Comparison of ENCODE assay signal across 27 mouse cellular contexts in the genomic region with DNA sequence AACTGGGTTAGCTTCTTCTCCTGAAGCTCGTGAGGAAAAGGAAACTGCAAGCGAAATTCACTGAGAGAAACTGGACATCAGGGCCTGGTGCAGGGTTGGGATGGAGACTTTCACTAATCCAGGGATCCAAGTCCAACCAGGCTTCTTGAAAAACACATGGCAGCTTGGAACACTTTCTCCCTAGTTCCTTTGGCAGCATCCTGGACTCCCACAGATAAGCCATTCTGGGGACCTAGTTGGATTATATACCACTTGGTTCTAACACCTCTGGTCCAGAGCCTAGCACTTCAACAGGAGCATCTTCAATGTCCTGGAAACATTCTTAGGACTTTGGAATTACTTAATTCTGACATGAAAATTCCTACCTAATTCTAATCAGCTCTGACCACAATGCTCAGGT. TPM values are rescaled to one million over a fixed set of nuclear protein-coding genes. Genes with fewer than 3 reads are reported as not detected.
"Had no signal": no experiment of that assay in that cellular context is flagged by ENCODE, and none has a peak within 500 bp of the region (broad histone marks: within the 10 kb centered on the region; RNA-seq: fewer than 3 reads in every experiment).

No protein-coding gene starts in this region.

- ATAC-seq: forebrain, embryonic 13.5 days; forebrain, embryonic 14.5 days; forebrain, embryonic 15.5 days; forebrain, embryonic 16.5 days had no signal

- H3K27ac ChIP-seq: embryonic facial prominence, embryonic 10.5 days; embryonic facial prominence, embryonic 12.5 days; embryonic facial prominence, embryonic 13.5 days; embryonic facial prominence, embryonic 15.5 days; forebrain, embryonic 10.5 days; forebrain, embryonic 12.5 days; forebrain, embryonic 13.5 days; forebrain, embryonic 15.5 days; gastrocnemius, adult 2 months; heart, adult 2 months; heart, embryonic 10.5 days had no signal

- DNase-seq: cerebellum, adult 8-10 months; cerebellum, adult 9-10 months; embryo, embryonic 11 days; forebrain, postnatal 0 days; gastrocnemius, adult 2 months; gastrocnemius, postnatal 10 days; gastrocnemius, postnatal 14 days; gastrocnemius, postnatal 25 days; gastrocnemius, postnatal 36 days; heart, adult 11 months; heart, adult 18-20 months; heart, adult 2 months had no signal

- H3K4me3 ChIP-seq: embryonic facial prominence, embryonic 10.5 days; embryonic facial prominence, embryonic 12.5 days; embryonic facial prominence, embryonic 13.5 days; embryonic facial prominence, embryonic 15.5 days; erythroblast, embryonic 14.5 days; forebrain, embryonic 10.5 days; forebrain, embryonic 12.5 days; forebrain, embryonic 13.5 days; forebrain, embryonic 15.5 days; gastrocnemius, adult 2 months; heart, adult 2 months; heart, embryonic 10.5 days; heart, embryonic 12.5 days had no signal

RNA-seq across cellular contexts. Expression of gene Txk, which starts 2.5 kb away (rescaled TPM):
- total RNA-seq: forebrain, postnatal 0 days; gastrocnemius, adult 18-20 months; gastrocnemius, adult 8-10 months; gastrocnemius, postnatal 10 days had no signal
